Mouse (Mus musculus) heart, adult 18-20 months (tissue): ENCODE measurements around the gene Gm21988. TPM values are rescaled to one million over a fixed set of nuclear protein-coding genes. Genes with fewer than 3 reads are reported as not detected.

Experiments used
- DNase-seq, 2 experiments: peaks; one replicate each; pipeline ENCODE4 v3.0.0; 2021 to 2022; ENCODE audit warnings: mixed read lengths in 1 of 2
- long read RNA-seq, 2 experiments: library from polyadenylated mRNA; stranded (forward); transcript quantifications; one replicate each; pipeline ENCODE4 v2.0.0; 2021
- total RNA-seq, 2 experiments: library from RNA; stranded (reverse); gene quantifications; 2 replicates each; pipeline ENCODE4 v1.2.3; 2021

Gm21988 gene
- 1 to 10 TPM; 2.7 TPM for total RNA-seq
- long read RNA-seq, experiment 1, partial matches to known transcripts = 8 of 9 reads
- long read RNA-seq, experiment 1, other reads (novel, unspliced or antisense) = 1 of 9 reads
- long read RNA-seq, experiment 2, partial matches to known transcripts = 2 of 2 reads
- long read RNA-seq, experiment 2, other reads (novel, unspliced or antisense) = 0 of 2 reads

DNA sequence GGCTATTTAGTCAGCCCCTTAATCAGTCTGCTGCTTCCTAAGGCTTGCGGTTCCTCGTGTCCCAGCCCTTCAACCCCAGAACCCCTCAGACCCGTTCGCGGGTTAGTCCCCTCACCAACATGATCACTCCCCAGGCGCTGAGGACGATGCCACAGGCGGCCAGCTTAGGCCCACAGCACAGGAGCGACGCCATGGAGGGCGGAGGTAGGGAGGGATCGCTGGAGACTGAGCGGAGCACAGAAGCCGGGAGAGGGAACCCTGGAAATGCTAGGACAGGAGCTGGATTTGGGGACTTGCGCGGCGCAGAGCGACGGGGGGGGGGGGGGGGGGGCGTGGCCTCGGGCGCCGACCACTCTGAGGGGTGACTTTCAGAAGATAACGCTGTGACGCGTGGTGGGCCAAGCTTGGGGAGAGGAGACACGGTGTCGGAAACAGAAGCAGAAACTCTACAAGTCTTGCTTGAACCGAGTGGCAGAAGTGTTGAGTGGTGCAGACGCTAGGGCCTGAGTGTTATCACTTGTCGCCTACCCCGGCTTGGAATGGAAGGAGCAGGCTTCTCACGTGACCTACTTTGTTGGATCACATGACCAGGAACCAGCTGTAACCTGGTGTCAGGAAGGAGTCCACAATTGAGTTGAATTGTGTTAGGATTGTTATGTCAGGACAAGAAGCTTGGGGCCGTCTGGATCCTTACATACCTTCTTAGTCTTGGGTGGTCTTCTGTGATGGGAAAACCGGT lies at the start of gene Gm21988, which contains the start of gene Rnasek:
Gene Gm21988, minus strand, starts transcription at position 290 of the 739 bp plus-strand sequence.
Gene Rnasek, minus strand, starts transcription at position 302 of the 739 bp plus-strand sequence.
- peak; percentile 89 to 92 for DNase-seq

DNA sequence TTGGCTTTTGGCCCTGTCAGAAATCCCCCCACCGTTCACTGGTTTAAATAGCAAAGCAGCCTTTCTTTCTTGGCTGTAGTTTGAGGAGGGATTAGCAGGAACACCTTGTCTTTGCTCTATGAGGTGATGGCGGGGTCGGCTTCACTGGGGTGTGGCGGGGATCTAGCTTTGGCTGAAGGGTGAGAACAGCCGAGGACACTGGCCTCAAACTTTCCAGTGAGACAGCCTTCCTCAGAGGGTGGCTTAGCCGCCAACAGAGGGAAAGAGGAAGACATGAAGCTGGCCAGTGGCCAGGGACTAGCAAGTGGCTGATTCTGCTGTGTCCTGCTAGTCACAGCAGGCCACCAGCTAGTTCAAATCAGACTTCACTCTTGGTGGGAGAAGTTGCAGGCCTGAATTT lies 49.6 kb upstream of the Gm21988 start:
- peak; percentile 28 to 51 for DNase-seq

DNA sequence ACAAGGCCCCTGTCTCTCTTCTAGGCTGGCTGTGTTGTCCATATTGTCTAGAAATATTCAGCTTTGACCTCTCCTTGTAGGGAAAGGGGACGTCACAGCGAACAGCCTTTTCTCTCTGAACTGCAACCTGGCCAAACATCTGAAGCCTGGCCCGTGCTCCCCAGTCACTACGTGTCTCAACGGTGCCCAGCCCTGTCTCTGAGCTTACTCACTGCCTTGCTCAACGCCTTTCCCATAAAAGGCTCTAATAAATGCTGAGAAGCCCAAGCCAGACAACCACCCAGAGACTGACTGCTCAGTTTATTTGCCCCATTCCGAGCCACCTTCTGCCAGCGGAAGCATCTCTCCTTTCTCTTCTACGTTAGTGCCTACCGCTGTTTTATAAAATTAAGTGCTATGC lies 48.5 kb upstream of the Gm21988 start:
- no peak for DNase-seq

GRCm38 (mm10) chr11:70285686-70286085 lies 46.1 kb upstream of the Gm21988 start:
- DNase-seq = no peak

DNA sequence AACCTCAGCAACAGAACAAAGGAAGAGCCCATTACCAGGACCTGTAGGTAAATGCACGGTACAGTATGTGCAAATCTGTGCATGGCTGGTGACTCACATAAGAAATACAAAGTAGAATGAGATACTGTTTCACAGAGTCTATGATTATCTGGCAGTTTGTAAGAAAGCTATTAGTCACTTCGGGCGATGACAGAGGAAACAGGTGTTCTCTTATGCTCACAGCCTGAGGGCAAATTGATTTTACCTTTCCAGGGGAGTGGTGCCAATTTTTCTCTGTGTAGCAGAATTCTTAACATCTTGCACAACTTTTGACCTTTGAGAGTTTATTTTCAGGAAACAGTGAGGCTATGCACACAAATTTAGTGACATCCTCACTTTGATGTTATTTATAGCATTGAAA lies 45.1 kb upstream of the Gm21988 start:
- no peak for DNase-seq

DNA sequence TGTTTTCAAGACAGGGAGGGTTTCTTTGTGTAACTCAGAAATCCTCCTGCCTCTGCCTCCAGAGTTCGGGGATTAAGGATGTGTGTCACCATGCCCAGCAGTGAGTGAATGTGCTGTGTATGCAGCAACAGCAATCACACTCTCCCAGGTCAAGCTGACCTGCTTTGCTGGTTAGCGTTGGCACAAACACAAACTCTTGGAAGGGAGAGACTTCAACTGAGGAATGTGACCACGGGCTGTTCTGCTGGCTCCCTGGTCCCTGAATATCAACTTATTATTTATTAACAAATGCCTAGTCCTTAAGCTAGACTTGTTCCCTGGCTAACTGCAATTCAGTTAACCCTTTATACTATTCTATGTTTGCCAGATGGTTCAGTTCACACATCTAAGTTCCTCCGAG lies 44.0 kb upstream of the Gm21988 start:
- DNase-seq = no peak

- DNase-seq = peak in 1 of 2 experiments; percentile 24
These were observed 40.8 kb upstream of the Gm21988 start for GRCm38 (mm10) chr11:70280441-70280840.

GRCm38 (mm10) chr11:70278961-70279360 lies 39.3 kb upstream of the Gm21988 start:
- DNase-seq = no peak

DNA sequence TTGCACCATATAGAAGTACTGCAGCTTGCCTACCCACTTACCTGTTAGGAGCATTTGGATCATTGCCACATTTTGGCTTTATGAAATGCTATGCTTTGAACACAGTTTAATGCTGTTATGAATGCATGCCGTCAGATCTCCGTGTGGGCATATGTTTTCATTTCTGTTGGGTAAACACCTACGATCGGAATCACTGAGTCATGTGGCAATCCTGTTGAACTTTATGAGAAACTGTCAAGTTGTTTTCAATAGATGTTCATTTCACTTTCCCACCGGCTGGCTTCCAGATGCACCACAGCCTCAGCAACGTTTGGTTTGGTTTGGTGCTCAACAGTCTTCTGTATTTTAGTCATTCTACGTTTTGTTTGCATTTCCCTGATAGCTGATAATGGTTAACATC lies 32.0 kb upstream of the Gm21988 start:
- no peak for DNase-seq

- peak; percentile 67 to 77 for DNase-seq
These were observed 26.8 kb upstream of the Gm21988 start for GRCm38 (mm10) chr11:70266405-70266804.

DNA sequence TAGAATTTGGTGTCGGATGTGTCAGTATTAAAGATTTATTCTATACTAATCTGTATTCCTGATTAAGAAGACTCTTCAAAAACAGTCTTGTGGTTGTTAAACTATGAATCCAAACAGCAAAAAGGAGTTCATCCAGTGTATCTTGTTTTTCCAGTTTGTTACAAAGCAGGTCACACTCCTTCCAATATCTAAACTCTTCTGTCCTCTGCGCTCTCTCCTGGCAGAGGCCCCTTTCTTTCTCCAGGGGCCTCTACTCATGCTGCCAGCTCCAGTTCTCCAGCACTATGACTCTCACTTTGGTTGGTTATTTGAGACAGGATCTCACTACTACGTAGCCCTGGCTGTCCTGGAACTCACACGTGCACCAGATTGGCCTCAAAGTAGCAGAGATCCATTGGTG lies 26.2 kb upstream of the Gm21988 start:
- DNase-seq = no peak

- DNase-seq = no peak
These were observed 25.6 kb upstream of the Gm21988 start for GRCm38 (mm10) chr11:70265252-70265651.

- no peak for DNase-seq
These were observed 19.4 kb upstream of the Gm21988 start for GRCm38 (mm10) chr11:70259035-70259434.

GRCm38 (mm10) chr11:70254931-70255531 lies 15.4 kb upstream of the Gm21988 start, which contains the start of gene Alox12:
Gene Alox12 (minus strand): TSS chr11:70255353.
- peak; percentile 67 to 69 for DNase-seq

DNA sequence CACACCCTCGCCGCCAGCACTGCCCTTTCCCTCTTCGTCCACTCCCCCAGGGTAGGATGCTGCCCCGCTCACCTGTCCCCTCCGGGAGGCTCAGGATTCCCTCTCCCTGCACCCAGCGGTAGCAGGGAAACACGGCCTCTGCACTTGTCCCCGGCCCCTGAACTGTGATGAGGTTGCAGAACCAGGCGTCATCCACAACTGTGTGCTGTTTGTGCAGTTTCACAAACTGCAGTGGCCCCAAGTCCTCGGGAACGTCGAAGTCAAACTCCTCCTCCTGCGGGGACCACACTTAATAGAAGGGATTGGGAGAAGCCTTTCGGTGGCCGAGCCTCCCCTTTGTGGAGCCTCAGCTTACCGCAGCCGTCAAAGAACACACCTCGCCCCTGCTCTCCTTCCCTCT lies 14.7 kb upstream of the Gm21988 start:
- DNase-seq = peak in 1 of 2 experiments; percentile 17

DNA sequence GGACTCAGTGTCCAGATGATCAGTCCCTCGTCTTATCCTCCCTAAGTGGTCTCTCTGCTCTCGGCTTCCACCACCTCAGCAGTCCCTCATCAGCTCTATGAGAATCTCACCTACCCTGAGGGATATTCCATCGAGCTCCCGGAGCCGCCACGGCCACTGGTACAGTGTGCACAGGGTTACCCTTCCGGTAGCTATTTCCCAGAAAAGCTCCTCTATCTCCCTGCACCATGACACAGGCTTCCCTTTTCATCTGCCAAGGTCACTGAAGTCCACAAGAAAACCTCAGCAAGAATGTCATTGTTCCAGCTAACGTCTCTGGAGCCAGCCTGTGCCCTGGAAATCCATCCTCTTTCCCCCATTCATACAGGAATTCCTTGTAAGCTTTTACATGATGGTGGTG lies 12.2 kb upstream of the Gm21988 start:
- DNase-seq = no peak

GRCm38 (mm10) chr11:70250150-70250549 lies 10.5 kb upstream of the Gm21988 start:
- no peak for DNase-seq

DNA sequence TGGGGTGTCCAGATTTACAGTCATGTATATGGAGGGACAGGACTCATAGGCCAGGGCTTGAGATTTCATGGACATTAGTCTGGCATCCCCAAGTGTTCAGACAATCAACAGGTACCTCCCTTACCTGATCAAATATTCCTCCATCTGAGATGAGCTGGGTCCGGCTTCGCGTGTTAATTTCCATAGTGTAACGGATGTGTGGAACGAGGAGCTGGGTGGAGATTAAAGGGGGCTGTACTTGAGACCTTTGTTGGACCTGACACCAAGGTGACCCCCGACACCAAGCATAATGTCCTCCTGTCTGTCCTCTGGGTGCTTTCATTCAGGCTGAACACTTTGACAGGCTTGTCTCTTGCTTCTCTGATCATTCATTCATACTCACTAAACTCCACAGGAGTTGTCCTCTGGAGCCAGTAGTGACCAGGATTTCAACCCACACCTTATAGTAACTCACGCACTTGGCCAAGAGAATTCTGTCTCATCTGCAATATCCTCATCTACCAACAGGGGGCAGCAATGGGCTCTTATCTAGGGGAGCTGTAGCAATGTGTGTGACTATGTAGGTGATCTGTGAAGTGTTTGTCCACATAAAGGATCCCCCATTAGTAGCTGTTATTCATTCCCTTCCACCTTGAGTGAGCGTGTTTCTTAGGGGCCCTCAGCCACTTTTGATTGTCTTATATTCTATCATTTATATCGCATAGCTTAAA lies 7.7 kb upstream of the Gm21988 start:
- peak; percentile 72 to 91 for DNase-seq

DNA sequence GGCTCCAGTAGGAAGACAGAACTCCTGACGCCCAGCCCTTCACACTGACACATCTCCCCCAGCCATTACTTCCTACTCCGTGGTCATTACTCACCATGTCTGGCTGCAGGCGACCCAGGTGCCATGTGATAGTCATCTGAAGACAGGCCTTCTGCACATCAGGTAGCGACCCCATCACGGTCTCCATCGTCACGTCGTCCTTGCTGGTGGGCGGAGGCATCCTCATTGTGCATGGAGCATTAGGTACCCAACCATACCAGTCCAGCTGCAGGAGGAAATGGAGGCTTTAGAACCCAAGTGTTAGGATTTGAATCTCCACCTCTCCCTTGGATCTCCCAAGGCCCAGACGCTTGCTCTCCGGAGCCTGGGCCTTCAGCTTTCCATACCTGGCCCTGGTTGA lies 3.0 kb upstream of the Gm21988 start:
- no peak for DNase-seq

DNA sequence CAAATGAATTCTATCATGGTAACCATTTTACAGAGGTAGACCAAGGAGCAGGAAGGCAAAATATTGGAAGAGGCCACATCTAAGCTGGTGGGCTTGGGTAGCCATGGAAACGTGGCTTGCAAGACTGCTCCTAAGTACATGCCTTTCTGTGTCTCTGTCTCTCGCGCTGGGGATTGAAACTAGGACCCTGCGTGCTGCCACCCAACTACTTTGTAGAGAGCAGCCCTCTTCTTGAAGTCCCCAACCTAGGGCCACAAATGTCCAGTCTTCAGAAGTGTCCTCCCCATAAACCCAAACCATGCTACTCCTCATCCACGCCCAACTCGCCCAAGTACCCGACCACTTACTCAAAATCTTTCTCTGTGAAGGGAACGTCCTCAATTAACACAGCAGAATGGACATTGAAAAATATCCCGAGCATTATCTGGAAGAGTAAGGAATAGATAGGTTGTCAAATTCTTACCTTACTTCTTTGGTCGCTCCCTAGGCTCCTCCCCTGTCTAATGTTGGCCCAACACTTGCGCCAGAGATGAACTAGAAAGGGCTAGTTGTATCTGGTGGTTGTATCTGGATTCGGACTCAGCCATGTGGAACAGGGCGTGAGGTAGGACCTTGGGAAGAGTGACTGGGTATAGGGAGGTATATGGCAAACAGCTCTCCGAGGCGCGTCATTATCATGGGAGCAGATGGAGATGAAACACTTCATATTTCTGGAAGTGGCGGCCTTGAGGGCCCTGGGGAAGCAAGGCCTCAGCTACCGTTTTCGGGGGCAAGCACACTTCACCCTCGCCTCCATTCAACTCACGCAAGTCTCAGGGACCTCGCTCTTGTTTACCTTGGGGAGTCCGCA lies 814 bp downstream of the Gm21988 start:
- peak in 1 of 2 experiments; percentile 52 for DNase-seq

GRCm38 (mm10) chr11:70237457-70238167 lies 2.0 kb downstream of the Gm21988 start, which contains the start of gene 0610010K14Rik:
Gene 0610010K14Rik (minus strand): TSS chr11:70237914.
- DNase-seq = peak; percentile 99
